Mouse (Mus musculus): ENCODE measurements around the gene Angel2.
"Not testable (repeated sequence)": the region's sequence is repeated elsewhere in the genome, so short reads cannot be mapped to it uniquely, and the experiment has no call there.

Angel2 gene

GRCm38 (mm10) chr1:190924812-190925211 is at the start of gene Angel2:
Gene Angel2 (plus strand): TSS chr1:190925112.
- in situ Hi-C loops (cut with MboI; ENCODE audit: low pct_unique_long_range_greater_than_20kb in 1 of 2, low sequenced_read_pairs in 2 of 2, unreplicated experiment in 1 of 2): not testable (repeated sequence)

- in situ Hi-C loops (cut with MboI; ENCODE audit: low pct_unique_long_range_greater_than_20kb in 1 of 2, low sequenced_read_pairs in 2 of 2, unreplicated experiment in 1 of 2): loop anchor here (5.0 kb wide), 1 partner anchor 43 kb away; no protein-coding TSS in a partner anchor
These were observed 49.2 kb upstream of the Angel2 start for GRCm38 (mm10) chr1:190875751-190876150.

- in situ Hi-C loops (cut with MboI; ENCODE audit: low pct_unique_long_range_greater_than_20kb in 1 of 2, low sequenced_read_pairs in 2 of 2, unreplicated experiment in 1 of 2): no loop called here
These were observed 44.3 kb upstream of the Angel2 start for GRCm38 (mm10) chr1:190880638-190881037.

GRCm38 (mm10) chr1:190881422-190881821 is 43.5 kb upstream of the Angel2 start:
- in situ Hi-C loops (cut with MboI; ENCODE audit: low pct_unique_long_range_greater_than_20kb in 1 of 2, low sequenced_read_pairs in 2 of 2, unreplicated experiment in 1 of 2): no loop called here

- in situ Hi-C loops (cut with MboI; ENCODE audit: low pct_unique_long_range_greater_than_20kb in 1 of 2, low sequenced_read_pairs in 2 of 2, unreplicated experiment in 1 of 2): no loop called here
These were observed 38.9 kb upstream of the Angel2 start for GRCm38 (mm10) chr1:190886014-190886413.

- in situ Hi-C loops (cut with MboI; ENCODE audit: low pct_unique_long_range_greater_than_20kb in 1 of 2, low sequenced_read_pairs in 2 of 2, unreplicated experiment in 1 of 2): no loop called here
These were observed 36.9 kb upstream of the Angel2 start for GRCm38 (mm10) chr1:190888031-190888430.

GRCm38 (mm10) chr1:190888646-190889045 is 36.3 kb upstream of the Angel2 start:
- in situ Hi-C loops (cut with MboI; ENCODE audit: low pct_unique_long_range_greater_than_20kb in 1 of 2, low sequenced_read_pairs in 2 of 2, unreplicated experiment in 1 of 2): no loop called here

- in situ Hi-C loops (cut with MboI; ENCODE audit: low pct_unique_long_range_greater_than_20kb in 1 of 2, low sequenced_read_pairs in 2 of 2, unreplicated experiment in 1 of 2): no loop called here
These were observed 31.2 kb upstream of the Angel2 start for GRCm38 (mm10) chr1:190893559-190894167.

GRCm38 (mm10) chr1:190898186-190898585 is 26.7 kb upstream of the Angel2 start:
- in situ Hi-C loops (cut with MboI; ENCODE audit: low pct_unique_long_range_greater_than_20kb in 1 of 2, low sequenced_read_pairs in 2 of 2, unreplicated experiment in 1 of 2): no loop called here

GRCm38 (mm10) chr1:190898899-190899575 is 25.9 kb upstream of the Angel2 start:
- in situ Hi-C loops (cut with MboI; ENCODE audit: low pct_unique_long_range_greater_than_20kb in 1 of 2, low sequenced_read_pairs in 2 of 2, unreplicated experiment in 1 of 2): no loop called here

- in situ Hi-C loops (cut with MboI; ENCODE audit: low pct_unique_long_range_greater_than_20kb in 1 of 2, low sequenced_read_pairs in 2 of 2, unreplicated experiment in 1 of 2): no loop called here
These were observed 23.8 kb upstream of the Angel2 start for GRCm38 (mm10) chr1:190901082-190901481.

- in situ Hi-C loops (cut with MboI; ENCODE audit: low pct_unique_long_range_greater_than_20kb in 1 of 2, low sequenced_read_pairs in 2 of 2, unreplicated experiment in 1 of 2): no loop called here
These were observed 20.8 kb upstream of the Angel2 start for GRCm38 (mm10) chr1:190904136-190904535.

- in situ Hi-C loops (cut with MboI; ENCODE audit: low pct_unique_long_range_greater_than_20kb in 1 of 2, low sequenced_read_pairs in 2 of 2, unreplicated experiment in 1 of 2): no loop called here
These were observed 20.2 kb upstream of the Angel2 start for GRCm38 (mm10) chr1:190904714-190905113.

GRCm38 (mm10) chr1:190910836-190911235 is 14.1 kb upstream of the Angel2 start:
- in situ Hi-C loops (cut with MboI; ENCODE audit: low pct_unique_long_range_greater_than_20kb in 1 of 2, low sequenced_read_pairs in 2 of 2, unreplicated experiment in 1 of 2): no loop called here

- in situ Hi-C loops (cut with MboI; ENCODE audit: low pct_unique_long_range_greater_than_20kb in 1 of 2, low sequenced_read_pairs in 2 of 2, unreplicated experiment in 1 of 2): no loop called here
These were observed 13.3 kb upstream of the Angel2 start, which contains the start of gene Rps6kc1 for GRCm38 (mm10) chr1:190911415-190912123. Gene Rps6kc1 (minus strand): TSS chr1:190911770.

- in situ Hi-C loops (cut with MboI; ENCODE audit: low pct_unique_long_range_greater_than_20kb in 1 of 2, low sequenced_read_pairs in 2 of 2, unreplicated experiment in 1 of 2): no loop called here
These were observed 12.3 kb upstream of the Angel2 start for GRCm38 (mm10) chr1:190912623-190913022.

- in situ Hi-C loops (cut with MboI; ENCODE audit: low pct_unique_long_range_greater_than_20kb in 1 of 2, low sequenced_read_pairs in 2 of 2, unreplicated experiment in 1 of 2): no loop called here
These were observed 6.0 kb upstream of the Angel2 start for GRCm38 (mm10) chr1:190918938-190919337.

GRCm38 (mm10) chr1:190919725-190920469 is 5.0 kb upstream of the Angel2 start:
- in situ Hi-C loops (cut with MboI; ENCODE audit: low pct_unique_long_range_greater_than_20kb in 1 of 2, low sequenced_read_pairs in 2 of 2, unreplicated experiment in 1 of 2): no loop called here

GRCm38 (mm10) chr1:190927311-190927710 is 2.4 kb downstream of the Angel2 start:
- in situ Hi-C loops (cut with MboI; ENCODE audit: low pct_unique_long_range_greater_than_20kb in 1 of 2, low sequenced_read_pairs in 2 of 2, unreplicated experiment in 1 of 2): no loop called here
